Mouse (Mus musculus) erythroid progenitor cell, adult 5-6 weeks (primary cell): Measurements from ENCODE around the gene Ccdc175. TPM values are rescaled to one million over a fixed set of nuclear protein-coding genes. Genes with fewer than 3 reads are reported as not detected.

Experiments used
- ATAC-seq: replicated peaks from 2 replicates; pipeline ENCODE4 v1.8.0; 2016; ENCODE audit warnings: moderate number of reproducible peaks, mild to moderate bottlenecking, moderate TSS enrichment, inconsistent platforms; ENCODE audit not compliant: poor library complexity, low FRiP score, severe bottlenecking
- total RNA-seq, 2 experiments: library from RNA; stranded (forward) in 1 of 2; stranded (reverse) in 1 of 2; fragments of 150-400 nt in 1 of 2; fragments of 186-747, 209-891 nt in 1 of 2; gene quantifications; 2 replicates each; pipeline versions ENCODE4 v1.2.3 to v1.2.4; 2015 to 2017; ENCODE audit warnings: low replicate concordance in 2 of 2

The Ccdc175 gene
- total RNA-seq (2015; ENCODE audit: low replicate concordance) = not detected in 2 replicates
- not detected in 2 replicates for total RNA-seq (2017; ENCODE audit: low replicate concordance)

- no peak for ATAC-seq
Measured at GRCm38 (mm10) chr12:72184929-72185328, at the start of gene Ccdc175. TSS of gene Ccdc175 (minus strand) at chr12:72185029.

DNA sequence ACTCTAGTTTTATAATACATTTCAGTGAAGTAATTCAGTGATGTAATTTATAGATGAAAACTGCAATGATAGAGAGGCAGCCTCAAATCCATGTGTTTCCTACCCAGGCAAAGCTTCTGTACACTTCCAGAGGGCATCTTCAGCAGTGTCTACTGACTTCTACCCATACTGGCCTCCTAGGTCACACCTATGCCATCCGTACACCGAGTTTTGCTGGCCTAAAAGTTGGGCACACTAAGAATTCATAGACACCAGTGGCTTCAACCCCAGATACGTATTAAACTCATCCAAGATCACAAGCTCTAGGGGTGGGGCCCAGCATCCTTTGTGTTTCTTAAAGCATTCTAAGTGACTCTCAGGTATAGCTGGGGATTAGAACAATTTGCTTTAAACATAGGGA, 49.3 kb upstream of the Ccdc175 start:
- no peak for ATAC-seq

DNA sequence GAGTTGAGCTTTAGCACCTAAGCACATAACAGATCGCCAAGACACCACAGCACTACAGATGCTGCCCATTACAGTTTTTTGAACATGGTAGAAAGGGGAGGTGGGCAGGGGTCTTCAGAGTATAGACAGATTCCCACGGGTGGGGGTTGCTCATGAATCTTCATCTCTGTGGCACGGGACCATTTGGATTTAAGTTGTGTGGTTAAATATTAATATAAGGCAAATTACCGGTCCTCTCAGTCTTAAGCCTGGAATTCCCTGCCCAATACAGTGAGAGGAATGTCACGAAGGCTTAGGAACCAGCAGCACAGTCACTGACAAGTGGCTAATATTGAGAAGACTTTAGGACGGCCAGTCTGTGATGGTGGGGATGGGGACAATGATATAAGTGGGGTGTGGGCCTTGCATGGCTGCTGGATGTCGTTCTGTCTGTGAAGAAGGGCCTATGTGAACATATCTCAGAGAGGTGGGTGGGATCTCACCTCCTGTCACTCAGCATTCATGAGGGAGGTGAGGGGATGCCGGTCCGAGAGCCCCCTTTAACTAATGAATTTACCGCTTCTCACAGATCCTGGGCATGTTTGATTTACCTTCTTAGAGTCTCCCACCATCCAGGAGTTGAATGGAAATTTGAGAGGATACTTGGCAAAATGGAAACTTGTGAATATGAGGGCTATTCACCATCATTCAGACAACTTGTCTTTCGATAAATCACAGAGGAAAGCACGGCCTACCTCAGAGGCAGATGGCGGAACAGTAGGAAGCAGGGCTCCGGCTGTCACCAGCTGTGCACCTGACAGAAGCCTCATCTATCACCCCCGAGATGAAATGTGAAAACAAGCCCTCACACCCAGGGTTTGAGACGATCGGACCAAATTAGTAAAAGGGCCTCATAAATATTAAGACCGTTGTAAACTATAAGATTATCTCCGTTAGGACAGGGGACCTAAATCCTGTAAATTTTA, 48.3 kb upstream of the Ccdc175 start:
- no peak for ATAC-seq

DNA sequence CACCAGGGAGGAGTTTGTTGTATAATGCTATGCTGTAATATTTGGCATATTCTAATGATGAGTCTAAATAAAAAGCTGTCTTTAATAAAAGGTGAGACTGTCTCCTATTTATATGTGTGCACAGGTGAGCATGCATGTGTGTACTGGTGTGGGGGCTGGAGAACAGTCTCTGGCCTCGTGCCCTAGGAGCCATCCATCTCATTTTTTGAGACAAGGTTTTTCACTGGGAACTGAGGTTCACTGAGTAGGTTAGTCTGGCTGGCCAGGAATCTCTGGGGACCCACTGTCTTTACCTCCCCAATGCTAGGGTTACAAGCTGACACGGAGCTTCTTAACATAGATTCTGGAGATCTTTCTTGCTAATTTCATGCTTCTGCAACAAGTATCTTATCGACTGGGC, 47.3 kb upstream of the Ccdc175 start:
- ATAC-seq = no peak

DNA sequence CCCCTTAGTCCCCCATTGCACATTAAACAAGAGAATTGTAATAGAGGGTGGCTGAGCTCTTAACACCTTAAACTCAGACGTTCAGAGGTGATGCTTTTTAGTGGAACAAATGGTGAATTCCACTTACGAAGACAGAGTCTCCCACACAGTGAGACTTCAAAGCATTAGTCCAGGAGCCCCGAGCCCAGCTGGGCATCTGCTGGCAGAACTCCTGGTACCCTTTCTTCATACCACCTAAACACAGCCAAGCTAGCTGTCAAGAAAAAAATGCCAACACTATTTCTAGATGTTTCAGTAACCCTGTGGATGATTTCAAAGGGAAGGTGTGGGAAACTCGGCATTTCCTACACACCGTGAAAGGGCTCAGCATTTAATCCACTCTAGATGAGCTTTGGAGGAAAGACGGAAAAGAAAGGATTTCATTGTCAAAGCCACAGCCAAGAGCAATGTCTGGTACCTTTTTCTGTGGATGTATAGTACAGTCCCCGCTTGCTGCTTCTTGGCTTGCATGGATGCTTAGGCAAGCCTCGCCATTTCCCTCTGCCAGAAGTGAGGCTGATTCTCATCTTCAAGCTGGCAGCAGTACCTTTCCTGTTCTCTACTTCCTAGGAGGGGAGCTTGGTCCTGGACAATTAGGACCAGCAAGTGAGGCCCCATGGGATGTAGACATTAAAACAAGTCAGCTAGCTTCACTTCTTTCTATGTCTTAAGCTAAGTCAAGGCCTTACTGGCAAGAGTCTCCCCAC, 44.8 kb upstream of the Ccdc175 start:
- ATAC-seq = no peak

GRCm38 (mm10) chr12:72227731-72228130, 42.9 kb upstream of the Ccdc175 start:
- ATAC-seq = no peak

DNA sequence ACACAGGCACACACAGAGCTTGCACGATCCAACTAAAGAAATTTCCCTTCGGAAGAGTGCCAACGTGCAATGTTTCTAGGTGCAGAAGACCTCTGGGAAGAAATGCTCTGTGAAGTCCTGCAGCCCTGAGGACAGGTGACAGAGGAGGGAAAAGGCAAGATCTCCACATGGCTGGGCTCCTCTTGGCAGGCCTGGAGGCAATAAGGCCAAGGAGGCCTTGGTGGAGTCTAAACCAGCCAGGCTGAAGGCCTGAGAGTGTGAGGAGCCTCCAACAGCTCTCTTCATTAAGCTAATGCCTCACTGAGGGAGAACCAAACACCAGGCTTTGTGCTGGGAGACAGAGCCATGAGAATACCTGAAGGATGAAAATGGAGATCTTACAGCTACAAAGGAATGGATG, 40.5 kb upstream of the Ccdc175 start:
- no peak for ATAC-seq

DNA sequence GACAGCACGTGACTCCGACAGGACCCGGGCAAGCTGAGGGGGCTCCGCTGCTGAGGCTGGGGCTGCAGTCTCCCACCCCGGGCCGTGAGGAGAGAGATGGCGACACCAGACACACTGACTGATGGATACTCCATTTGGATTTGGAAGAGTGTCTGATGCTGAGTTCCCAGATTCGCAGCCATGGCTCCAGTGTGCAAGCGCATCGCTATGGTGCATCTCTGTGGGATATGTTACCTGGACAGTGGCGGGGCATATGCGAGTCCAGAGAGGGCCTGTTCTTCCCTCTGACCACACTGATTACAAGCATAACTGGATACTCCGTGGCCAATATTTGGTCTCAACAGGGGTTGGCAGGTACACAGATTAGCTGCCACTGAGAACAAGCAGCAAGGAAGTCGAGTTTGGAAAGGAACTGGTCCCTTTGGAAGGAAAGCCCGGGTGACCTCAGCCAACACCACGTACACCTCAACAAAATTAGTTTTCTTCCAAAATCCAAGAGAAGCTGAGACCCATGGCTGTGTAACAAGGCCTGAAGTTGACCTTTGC, 38.8 kb upstream of the Ccdc175 start:
- ATAC-seq = no peak

GRCm38 (mm10) chr12:72213554-72213953, 28.7 kb upstream of the Ccdc175 start:
- ATAC-seq = no peak

- ATAC-seq = no peak
Measured at GRCm38 (mm10) chr12:72200828-72201227, 16.0 kb upstream of the Ccdc175 start.

- ATAC-seq = no peak
Measured at GRCm38 (mm10) chr12:72197925-72198486, 13.2 kb upstream of the Ccdc175 start.

DNA sequence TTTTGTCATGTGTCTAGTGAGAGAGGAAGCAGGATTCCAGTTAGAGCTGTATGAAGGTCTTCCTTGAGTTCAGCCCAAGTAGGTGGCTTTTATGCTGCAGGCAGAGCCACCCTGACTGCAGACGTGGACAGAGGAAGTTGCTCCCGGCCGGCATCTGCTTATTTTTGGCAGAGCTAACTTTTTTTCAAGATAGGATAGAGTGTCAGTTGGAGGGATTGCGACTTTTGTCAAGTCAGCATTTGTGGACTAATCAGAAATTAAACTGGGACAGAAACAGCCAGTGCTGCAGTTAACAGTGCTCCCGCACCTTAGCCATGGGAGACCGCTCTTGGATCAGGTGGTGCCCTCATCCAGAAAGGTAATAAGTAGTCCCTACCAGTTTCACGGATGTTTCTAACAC, 12.6 kb upstream of the Ccdc175 start:
- ATAC-seq = no peak

- ATAC-seq = no peak
Measured at GRCm38 (mm10) chr12:72179561-72179960, 5.3 kb downstream of the Ccdc175 start.

DNA sequence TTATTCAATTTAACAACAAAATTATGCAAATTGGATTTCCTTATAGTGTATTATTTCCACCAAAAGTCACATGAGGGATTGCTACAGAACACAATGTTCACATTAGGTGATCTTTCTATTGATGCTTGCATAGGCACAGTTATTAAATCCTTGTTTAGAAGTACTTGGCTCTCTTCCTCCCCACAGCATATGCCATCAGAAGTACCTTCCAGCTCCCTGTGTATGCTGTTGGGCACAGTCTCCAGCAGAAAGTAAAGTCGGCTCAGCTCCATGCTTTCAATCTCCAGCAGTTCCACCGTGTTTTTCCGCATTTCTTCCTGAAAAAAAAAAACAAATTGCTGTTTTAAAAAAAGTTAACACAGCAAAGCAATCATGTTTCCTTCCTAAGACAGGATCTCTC, 6.5 kb downstream of the Ccdc175 start:
- ATAC-seq = no peak

DNA sequence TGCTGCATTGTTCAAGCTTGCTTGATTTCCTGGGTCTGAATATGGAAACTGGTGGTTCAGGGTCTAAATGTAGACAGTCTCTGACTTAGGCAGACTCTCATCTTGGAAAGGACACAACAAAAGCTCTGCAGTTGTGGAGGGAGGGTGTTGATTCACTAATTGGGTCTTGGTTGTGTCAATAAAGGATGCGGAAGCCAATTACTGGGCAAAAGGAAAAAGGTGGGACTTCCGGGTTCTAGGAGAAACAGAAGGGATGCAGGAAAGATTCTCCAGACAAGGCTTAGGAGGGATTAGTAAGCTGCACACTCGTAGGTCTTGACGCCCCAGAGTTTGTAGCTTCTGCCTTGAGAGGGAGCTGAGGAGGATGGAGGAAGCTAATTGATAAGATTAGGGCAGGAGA, 26.4 kb downstream of the Ccdc175 start:
- no peak for ATAC-seq

GRCm38 (mm10) chr12:72150786-72151185, 34.0 kb downstream of the Ccdc175 start:
- no peak for ATAC-seq

DNA sequence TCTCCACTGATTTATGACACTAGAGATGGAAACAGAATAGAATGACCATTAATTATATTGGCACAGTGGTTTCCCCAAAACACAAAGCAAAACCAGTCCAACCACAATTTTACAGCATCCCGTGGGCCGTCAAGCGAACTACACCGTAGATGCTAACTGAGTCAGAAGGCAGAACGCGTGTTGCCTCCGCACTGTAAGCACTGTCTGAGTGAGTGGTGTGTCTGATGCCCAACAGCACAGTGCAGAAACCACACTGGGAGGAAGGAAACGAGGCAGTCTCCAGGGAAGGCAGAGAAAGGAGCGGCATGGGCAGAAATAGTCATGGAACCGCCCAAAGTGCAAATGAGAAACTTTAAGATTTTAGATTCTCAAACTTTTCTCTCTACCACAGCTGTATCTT, 55.6 kb downstream of the Ccdc175 start:
- ATAC-seq = no peak

DNA sequence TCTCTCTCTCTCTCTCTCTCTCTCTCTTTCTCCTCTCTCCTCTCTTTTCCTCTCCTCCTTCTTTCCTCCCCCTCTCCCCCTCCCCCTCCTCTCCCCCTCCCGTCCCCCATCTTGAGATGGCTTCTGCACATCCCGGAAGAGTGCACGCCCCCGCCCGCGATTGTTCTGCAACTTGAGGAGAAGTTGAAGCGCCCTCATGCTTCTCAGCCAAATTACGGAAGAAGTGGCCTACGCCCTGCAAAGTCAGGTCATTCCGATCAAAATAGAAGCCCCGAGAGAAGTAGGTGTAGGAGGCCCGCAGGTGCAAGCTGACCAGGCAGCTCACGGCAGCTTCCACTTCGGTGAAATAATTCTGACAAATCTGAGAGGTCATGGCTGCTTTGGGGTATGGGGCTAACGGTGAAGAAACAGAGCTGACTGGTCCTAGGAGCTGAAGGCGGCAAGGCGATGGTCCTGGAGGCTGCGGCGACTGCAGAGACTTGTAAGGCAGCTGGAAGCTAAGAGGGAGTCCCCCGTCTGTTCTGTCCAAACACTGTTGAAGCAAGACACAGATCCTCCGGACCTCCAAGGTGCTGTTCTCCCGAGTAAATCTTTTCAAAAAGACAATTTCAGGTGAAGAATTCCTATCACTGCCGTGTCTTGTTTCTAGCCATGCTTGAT, 69.0 kb downstream of the Ccdc175 start:
- ATAC-seq = no peak

GRCm38 (mm10) chr12:72115126-72115525, 69.7 kb downstream of the Ccdc175 start:
- ATAC-seq = no peak
